Mouse (Mus musculus): ENCODE measurements around the gene Mall.

Gene Mall

DNA sequence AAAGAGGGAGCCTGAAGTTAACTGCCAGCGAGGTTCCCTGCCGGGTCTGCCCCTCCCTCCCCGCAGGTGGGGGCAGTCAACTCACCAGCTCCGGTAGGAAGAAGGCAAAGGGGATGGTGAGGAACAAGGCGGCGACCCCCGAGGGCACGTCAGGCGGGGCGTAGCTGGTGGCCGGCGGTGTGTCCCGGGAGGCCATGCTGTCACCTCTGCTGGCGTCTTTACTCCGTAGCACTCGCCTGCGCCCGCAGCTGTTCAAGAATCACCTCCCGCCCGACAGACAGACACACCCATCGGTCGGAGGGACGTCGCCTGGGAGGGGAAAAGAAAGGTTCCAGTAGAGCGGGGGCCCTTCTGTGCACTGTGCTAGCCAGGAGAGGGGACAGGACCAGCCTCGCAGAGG, at the start of gene Mall:
Mall (minus strand) TSS at position 262 of the 400 bp plus-strand sequence.
- DNase-seq (ENCODE audit: low spot score): peak; percentile 21

DNA sequence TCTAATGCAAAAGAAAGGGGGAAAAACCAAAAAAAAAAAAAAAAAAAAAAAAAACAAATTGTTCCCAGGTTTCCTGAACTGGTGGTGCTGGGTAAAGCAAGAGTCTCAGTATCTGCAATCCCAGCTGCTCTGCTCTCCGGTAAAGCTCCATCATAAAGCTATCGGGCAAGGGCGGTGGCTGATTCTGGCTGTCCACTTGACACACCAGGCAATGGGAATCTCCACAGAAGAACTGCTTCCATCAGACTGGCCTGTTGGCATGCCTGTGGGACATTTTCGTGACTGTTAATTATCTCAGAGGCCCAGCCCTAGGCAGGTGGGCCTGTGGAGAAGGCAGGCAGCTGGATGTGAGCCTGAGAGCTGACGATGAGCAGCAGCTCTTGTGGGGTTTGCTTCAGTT, 48.7 kb upstream of the Mall start:
- no peak for DNase-seq (ENCODE audit: low spot score)

DNA sequence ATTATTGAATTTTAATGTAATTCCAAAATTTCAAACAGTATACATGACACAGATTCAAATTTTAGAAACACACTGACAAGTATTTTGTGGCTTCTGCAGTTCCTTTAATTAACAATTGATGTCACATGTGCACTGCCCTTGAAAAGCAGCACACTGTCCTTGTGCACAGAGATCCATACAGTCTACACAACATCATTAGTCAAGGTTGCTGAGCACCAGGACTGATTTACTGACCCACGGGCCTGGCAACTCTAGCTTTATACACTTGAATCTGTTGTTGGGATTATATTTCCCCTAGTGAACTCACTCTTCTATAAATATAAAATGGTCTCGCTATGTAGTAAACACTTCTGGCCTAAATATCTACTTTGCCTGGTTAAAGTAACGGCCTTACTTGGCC, 45.3 kb upstream of the Mall start:
- no peak for DNase-seq (ENCODE audit: low spot score)

DNA sequence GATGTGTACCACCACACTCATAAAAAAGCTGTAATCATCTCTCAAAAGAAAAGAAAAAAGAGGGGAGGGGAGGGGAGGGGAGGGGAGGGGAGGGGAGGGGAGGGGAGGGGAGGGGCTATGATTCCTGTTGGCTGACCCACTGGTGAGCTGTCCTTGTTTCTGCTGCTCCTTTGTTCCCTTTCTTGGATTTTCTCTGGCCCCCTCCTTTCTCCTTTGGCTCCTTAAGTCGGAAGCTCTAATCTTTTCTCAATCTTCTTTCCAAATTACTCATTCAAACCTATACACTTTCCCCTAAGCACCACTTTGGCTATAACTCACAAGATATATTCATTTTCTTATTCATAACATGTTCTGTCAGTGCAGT, 44.8 kb upstream of the Mall start:
- DNase-seq (ENCODE audit: low spot score): no peak

DNA sequence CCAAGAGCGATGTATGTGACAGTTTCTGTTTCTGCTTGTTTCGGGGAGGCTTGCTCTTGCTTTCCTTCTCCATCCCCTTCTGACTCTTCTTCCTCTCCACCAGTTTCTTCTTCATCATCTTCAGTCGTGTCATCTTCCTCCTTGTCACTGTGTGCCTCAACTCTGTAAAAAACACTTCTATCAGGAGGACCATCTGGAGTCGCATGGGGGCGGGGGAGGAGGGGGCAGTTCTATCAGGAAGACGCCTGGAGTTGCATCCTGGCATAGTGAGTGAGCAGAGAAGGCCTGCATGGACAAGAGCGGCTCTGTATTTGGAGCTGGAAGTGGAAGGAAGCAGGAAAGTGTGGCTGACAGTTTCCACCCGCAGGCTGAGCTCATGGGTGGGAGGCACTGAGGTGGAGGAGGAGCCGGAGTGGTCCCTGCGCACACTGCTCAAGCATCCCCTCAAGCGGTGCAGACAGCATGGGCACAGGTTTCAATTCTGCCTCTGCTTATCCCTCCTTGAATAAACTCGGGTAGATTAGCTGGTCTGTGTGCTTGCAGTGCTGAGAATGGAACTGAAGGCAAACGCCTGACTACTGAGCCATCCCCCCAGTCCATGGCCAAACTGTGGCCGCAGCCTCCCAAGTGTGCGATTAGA, 44.3 kb upstream of the Mall start:
- DNase-seq (ENCODE audit: low spot score): no peak

DNA sequence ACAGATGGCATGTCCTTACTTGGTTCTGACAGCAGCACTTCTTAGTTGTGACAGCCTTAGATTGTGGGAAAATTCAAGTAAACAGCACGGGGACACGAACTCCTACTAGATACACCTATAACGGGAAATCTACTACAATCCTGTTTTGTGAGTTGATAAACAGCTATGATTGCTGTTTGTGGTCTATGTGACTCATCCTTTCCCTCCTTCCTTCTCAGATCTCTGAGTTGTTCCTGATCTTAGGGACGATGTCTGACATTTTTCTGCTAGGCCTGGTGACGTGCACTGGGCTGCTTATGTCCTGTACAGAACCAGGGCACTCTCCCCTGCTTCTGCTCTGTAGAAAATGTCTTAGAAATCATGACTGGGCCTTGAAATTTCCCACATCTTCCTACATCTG, 31.9 kb upstream of the Mall start:
- no peak for DNase-seq (ENCODE audit: low spot score)

DNA sequence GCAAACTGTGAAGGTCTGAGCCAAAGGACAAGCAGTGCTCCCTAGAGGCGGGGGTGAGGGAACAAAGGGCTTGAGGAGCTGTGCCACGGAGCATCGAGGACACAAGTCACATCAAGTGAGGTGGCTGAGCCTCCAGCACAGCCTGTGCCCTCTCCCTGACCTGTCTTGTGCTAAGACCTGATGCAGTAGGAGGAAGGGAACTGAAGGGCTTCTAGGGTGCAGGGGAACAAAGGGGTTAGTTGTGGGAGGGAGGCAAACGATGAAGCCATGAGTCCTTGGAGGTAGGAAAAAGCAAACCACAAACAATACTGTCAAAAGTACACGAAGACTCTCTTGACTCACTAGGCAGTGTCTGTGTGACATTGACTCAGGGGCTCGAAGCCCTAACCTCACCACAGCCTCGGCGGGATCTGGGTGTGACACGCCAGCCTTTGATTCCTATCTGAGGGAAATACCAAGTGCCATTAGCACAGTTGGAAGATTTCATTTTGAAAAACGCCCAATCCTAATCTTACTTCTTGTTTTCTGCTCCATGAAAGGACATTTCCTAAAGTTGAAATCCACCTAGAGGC, 30.8 kb upstream of the Mall start:
- DNase-seq (ENCODE audit: low spot score): no peak

DNA sequence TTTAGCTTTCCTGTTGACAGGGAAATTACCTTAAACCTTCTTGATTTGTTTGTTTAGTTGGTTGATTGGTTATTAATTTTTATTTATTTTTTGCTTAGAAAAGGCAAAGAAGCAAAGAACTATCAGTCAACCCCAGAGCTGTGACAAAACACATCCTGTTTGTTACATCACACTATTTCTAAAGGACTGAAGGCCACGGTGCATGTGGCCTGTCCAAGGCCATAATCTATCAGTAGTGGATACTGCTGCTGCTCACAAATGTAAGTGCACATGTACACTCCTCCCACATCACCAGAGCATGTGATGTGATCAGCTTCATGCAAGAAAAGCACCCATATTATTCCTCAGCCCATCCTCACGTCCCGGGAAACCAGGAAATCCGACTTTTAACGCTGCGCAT, 30.3 kb upstream of the Mall start:
- no peak for DNase-seq (ENCODE audit: low spot score)

DNA sequence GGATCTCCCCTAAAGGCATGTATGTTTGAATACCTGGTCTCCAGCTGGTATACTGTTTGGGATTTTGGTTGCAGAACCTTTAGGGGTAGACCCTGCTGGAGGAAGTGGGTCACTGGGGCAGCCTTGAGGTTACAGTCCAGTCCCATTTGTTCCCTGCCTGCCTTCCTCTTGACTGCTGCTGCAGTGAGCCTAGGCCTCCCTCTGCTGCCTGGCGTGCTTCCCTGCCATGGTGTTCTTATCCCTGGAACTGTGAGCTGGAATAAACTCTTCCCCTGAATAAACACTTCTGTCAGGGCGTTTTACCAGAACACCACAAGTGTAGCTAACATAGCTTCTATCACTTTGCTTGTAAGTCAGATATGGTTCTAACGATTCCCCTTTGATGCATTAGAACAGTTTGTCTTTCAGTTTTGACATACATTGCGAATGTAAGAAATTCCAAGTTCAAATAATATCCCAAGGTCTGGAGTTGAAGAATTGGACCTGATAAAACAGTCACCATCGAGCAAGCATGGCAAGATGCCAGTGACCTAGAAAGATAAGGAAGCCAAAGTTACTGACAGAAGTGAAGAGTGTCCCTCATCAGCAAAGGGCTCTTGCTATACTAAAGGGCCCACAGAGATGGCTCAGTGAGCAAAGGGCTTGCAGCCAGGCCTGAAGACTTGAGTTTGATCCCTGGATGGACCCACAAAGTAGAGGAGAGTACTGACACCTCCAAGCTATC, 29.6 kb upstream of the Mall start:
- DNase-seq (ENCODE audit: low spot score): no peak

DNA sequence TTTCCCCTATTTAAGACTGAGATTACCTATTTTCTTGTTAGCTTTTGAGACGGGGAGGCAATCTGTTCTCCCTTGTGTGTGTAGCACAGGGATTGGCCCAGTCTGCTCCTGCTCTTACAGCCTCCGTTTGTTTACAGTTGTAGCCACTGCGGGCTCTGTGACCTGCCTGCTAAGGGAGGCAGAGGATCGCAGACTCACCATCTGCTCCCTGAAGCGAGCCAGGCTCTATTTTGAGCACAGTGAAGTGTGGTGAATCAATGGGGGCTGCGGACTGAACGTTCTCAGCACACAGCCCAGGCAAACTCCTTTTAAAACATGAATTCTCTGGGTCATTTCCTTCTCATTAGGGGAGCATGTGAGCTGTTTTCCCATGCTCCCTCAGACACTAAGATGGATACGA, 27.4 kb upstream of the Mall start:
- no peak for DNase-seq (ENCODE audit: low spot score)

DNA sequence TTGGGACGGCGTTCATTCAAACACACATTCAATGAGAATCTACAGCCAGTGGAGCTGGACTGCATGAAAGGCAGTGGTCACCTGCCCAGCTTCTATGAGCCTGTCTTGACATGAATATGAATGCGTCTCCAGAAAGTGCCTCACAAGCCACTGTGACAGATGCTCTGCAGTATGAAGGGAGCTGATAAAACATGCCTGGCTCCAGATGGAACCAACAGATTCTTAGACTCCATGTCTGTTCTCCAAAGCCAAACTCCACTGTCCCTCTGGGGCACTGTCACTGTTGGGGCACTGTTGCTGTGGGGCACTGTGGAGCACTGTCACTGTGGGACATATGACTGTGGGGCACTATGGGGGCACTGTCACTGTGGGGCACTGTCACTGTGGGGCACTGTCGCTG, 24.4 kb upstream of the Mall start:
- DNase-seq (ENCODE audit: low spot score): no peak

DNA sequence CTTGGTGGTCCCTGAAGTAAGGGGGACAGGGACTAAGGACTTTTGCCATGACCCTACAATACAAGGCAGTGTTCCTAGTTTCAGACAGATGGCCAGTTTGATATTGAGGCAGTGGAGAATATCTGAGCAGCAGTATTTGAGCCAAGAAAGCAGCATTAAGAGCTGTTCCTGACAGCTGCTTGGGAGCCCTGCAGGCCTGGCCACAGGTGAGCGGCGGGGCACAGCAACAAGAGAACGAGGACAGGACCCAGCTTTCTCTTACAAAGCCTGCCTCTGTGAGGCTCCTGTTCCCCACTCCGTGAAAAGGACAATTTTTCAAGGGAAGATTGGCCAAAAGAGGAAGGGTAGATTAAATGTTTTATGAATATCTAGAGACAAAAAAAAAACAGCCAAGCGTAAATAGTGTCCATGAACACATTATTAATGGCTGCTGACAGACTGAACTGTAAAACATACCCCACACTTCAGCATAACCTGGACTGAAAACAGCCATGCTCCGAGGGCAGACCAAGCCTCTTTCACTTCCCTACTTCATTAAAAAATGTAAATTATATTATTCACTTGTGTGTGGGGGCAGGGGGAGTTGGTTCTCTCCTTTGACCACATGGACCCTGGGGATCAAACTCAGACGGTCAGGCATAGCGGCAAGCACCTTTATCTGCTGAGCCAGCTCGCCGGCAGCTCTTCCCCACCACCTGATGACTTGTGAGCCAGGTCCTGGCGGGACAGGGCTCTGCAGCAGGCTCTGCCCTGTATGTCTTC, 22.3 kb upstream of the Mall start:
- no peak for DNase-seq (ENCODE audit: low spot score)

DNA sequence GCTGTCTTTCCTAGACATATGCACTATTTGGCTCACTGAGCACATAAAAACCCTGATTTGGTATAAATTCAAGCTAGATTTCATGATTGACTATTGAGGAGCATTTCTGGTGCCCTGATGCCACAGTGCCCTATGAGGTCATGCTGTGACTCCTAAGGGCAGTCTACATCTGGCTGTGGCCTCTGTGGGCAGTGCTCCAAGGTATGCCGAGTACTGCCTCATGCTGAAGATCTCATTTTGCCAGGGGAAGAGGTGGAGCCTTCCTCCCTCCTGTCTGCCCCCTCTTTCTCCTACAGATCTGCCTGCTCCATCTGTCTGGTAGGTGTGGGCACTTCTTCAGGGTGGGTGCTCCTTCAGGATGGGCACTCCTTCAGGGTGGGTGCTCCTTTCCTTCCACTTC, 19.6 kb upstream of the Mall start:
- DNase-seq (ENCODE audit: low spot score): no peak

DNA sequence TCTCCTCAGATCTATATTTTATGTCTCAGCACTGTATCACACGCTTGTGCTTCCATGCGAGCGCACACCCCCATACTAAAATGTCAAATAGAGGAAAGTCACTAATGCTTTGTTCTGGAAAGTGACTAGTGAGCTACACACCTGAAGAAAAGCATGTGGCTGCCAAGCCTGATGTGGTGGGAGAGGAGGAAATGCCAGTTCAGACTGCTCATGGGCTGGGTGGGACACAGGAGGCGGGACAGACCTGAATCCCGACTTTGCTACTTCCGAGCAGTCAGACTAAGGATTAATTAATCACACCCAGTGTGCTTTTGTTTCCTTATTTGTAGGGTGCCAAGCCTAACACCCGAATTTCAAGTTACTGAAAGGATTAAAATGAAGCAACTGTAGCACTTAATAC, 18.6 kb upstream of the Mall start:
- DNase-seq (ENCODE audit: low spot score): no peak

DNA sequence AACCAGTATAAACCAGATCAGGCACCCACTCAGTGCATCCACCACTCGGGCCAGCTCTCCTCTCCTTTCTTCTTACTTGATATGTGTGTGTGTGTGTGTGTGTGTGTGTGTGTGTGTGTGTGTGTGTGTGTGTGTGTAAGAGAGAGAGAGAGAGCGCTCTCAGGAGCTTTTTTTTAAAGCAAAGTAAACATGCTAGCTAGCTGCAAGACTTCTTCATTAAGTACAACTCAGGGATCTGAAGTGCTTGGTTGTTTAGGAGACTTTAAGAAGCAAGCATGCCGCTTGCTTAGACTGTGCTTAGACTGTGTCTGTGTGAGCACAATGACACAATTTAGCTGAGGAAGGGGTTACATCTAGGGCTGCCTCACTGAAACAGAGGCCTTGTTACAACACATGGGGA, 12.9 kb upstream of the Mall start:
- no peak for DNase-seq (ENCODE audit: low spot score)

DNA sequence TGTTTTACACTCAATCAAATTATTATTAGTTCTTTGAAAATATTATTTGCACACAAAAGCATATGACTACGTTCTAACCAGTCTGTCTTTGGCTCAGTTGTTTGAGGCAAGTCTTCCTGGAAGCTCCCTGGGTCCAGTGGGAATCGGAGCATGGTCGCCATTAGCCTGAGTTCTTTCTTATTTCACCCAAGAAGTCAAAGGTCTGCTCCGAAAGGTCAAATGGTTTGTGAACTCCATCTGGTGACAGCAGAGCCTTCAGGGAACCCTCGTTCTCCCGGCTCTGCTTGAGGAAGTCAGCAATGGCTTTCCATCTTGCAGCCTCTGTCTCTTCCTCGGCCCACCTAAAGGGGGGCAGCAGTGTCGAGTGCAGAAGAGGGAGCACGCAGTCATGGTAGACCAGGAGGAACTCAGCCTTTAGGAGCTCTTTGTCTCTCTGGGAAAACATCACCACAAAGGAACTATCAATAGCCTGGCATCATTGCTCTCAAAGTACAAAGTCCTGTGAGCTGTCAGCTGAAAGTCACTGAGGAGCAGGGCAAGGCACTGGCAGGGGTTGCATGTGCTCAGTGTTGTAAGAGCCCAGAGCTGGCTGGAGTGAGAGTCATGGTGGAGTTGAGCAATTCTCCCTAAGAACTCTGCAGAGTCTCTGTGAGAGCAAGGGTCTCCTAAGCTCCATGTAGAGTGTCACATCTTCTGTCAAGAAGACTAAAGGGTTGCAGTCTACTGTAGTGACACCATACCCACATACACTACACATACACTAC, 11.2 kb upstream of the Mall start:
- no peak for DNase-seq (ENCODE audit: low spot score)

DNA sequence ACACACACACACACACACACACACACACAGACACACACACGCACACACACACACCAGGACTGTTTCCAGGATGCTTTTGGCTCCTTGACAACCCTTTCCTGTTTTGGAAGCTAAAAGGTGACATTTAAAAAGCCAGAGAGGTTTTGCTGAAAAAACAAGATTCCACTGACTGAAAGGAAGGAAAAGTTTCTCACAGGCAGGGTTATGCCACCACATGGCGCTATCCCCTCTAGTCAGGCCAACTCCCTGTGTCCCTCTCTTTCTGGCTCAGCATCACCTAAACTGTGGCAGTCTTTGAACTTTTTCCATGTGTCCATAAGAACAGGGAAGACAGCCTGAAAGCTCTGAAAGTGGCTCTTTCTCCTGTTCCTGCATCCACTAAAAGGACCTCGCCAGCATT, 8.2 kb upstream of the Mall start:
- DNase-seq (ENCODE audit: low spot score): no peak

DNA sequence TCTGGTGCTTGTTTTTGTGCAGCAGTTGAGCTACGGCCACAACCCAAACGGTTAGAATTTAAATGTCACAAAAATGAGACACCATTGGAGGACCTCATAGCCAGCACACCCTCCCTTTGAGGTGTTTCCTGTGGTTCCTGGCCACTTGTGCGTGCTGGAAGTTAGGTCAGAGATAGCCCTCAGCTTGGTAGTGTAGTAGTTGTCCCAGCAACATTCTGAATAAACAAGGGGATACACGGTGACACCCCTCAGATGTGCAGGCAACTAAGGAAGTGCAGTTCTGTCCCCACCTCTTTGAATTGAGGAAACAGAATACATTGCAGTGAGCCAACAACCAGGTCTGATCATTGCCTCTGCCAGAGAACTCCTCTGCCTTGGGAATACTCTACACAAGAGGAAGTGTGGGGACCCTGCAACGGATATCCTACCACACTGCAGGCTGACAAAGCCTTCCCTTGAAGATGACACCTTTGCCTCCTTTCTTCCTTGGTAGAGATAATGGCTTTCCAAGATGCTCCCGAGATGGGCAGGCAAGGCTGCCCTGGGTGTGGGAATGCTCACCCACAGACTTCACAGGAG, 7.0 kb upstream of the Mall start:
- no peak for DNase-seq (ENCODE audit: low spot score)

DNA sequence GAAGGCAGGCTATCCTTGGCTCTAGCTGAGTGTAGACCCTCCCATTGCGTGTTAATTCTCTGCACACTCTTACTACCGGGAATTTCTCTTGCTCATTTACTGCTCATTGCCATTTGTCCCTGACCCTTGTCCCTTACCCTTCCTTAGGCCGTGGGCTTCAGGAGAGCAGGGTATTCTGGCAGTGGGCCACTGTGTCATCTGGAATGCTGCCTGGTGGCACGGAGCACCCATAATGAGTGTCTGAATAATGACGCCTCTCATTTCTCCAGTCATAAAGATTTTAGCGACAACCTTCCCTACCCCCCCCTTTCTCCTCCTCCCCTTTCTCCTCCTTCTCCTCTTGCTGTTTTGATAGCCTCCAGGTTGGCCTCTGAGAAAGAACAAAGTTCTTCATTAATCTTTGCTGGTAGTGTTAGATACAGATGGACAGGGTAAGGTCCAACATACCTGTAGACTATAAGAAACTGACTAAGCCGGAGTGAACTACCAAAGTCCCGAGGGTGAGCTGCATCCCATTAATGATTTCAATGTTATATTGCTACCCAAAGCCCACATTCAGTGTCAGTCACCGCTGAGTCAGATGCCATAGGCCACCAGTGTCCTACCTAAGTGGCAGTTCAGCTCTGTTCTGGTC, 5.9 kb upstream of the Mall start:
- no peak for DNase-seq (ENCODE audit: low spot score)

DNA sequence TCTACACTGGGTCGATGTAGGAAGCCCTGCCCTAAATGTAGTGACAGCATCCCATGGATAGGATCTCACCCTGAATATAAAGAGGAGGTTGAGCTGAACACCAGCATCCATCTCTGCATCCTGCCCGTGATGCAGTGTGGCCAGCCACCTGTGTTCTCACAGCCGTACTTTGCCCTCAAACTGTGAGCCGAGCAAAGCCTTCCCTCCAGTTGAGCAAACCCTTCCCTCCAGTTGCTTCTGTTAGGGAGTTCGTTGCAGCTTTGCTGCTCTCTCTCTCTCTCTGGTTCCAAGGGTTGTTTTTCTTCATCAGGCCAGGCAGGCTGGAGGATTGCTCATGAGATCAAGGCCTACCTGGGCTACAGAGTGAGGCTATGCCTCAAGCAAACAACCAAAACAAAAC, 5.2 kb upstream of the Mall start:
- no peak for DNase-seq (ENCODE audit: low spot score)

DNA sequence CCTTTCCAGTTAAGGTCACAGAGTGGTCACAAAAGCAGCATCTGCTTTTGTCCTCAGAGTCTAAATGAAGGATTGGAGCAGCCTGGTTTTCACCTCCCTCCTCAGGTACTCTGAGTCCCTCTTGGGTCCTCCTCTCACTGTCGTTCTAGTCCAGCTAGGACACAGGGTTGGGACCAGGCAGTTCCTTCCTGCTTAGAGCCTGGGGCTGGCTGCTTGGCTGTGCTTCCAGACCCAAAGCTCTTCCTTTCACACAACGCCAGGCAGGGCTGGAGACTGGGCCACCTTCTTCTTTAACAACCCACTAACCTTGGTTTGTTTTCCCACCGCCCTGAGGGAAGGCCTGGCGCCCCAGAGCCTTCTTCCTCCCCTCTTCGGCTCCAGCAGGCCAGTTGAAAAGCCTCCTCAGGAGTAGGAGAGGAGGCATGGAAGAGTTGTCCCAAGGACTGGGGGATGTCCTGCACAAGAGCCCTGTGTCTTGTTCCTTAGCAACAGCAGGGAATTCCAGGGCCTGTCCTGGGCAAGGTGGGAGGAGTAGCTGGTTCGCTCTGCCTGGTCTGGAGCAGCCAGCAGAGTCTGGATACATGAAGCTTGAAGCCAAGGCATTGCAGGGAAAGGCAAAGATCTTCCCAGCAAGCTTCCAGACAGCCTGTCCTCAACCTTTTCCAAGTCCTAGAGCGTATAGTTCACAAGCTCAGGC, 717 bp upstream of the Mall start:
- DNase-seq (ENCODE audit: low spot score): no peak

All from urinary bladder, postnatal 14 days (tissue).